Mouse (Mus musculus) right cerebral cortex, postnatal 14 days (tissue): ENCODE results near the gene Smim9.

ENCODE experiments used
- DNase-seq: peaks from one replicate; pipeline ENCODE4 v3.0.0; 2022

Gene Smim9

GRCm38 (mm10) chrX:75163670-75164069 is at the start of gene Smim9:
Smim9 (minus strand) TSS chrX:75163770.
- DNase-seq = no peak

- DNase-seq = peak; percentile 5
Measured at GRCm38 (mm10) chrX:75155576-75156243, 7.9 kb downstream of the Smim9 start.

DNA sequence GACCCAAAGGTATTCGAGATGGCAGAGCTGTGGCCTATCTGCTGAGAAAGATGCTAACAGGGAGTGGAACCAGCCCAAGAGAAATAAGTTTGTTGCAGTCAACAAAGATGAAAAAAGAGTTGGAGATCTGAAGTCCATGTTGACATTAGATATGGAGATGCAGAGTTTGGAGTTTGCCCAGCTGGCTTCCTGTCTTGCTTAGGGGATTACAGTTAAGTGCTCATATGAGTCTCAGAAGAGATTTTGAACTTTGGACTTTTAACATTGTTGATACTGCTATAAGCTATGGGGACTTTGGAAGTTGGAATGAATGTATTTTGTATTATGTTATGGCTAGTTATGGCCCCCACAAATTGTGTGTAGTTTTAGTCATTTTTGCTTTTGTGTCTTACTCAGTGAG is 11.3 kb downstream of the Smim9 start:
- DNase-seq = no peak

DNA sequence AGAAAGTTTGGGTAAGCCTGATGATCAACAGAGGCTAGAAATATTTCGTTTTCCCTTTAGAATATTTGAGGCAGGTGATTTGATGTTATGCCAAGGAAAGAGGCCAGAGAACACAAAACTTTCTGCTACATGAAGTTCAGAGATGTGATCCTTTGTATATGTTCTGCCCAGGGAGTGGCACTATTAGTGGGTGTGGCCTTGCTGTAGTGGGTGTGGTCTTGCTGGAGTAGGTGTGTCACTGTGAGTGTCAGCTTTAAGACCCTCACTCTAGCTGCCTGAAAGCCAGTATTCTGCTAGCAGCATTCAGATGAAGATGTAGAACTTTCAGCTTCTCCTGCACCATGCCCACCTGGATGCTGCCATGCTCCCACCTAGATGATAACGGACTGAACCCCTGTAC is 13.3 kb downstream of the Smim9 start:
- DNase-seq = no peak

GRCm38 (mm10) chrX:75148414-75148813 is 15.2 kb downstream of the Smim9 start:
- DNase-seq = no peak

DNA sequence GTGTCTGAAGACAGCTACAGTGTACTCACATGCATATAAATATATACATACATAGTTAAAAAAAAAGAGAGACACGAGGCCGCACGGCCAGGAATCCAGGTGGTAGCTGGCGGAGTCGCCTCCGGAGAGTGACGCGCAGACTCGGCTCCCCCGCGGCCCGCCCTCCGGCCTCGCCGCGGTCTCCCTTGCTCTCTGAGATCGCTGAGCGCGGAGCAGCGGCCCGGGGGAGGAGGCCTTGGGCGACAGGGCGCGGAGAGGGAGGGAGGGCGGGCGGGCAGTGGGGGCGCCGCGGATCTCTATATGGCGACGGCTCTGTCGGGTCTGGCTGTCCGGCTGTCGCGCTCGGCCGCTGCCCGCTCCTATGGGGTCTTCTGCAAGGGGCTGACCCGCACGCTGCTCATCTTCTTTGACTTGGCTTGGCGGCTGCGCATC is 20.4 kb downstream of the Smim9 start:
- DNase-seq = peak; percentile 8

DNA sequence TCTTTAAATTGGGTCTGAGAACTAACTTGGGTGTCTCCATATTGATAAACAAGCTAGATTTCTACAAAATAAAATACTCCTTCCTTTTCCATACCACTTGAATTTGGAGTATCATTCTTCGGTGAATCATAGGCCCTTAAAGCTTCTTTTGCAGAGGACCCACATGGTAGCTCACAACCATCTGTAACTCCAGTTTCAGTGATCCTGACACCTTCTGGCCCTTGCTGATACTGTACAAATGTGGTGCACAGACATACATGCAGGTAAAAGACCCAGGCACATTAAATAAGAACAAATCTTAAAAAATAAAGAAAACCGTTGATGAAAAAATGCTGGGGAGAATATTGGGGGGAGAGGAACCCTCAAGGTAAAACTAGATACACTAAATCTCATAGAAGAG is 25.4 kb downstream of the Smim9 start:
- no peak for DNase-seq

DNA sequence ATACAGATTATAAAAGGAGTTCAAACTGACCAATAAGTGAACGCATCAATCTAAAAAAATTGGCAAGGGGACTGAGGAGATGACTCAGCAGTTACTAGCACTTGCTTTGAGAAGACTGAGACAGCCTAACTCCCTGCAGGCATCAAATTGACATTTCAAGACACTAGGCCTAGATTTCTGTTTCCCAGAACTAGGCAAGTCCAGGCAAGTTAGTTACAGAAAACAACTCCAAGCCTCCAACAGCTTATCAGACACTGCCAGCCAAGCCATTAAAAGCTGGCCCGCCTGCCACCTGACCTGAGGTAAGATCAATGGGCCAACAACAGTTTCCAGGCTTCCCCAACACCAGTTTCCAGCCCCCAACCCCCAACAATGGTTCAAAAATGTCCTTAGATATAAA is 25.8 kb downstream of the Smim9 start:
- no peak for DNase-seq

GRCm38 (mm10) chrX:75136938-75137337 is 26.6 kb downstream of the Smim9 start:
- DNase-seq = no peak

GRCm38 (mm10) chrX:75130467-75131160 is 33.0 kb downstream of the Smim9 start, which contains the start of gene Mpp1:
Mpp1 (minus strand) TSS chrX:75131016.
- DNase-seq = peak; percentile 52

DNA sequence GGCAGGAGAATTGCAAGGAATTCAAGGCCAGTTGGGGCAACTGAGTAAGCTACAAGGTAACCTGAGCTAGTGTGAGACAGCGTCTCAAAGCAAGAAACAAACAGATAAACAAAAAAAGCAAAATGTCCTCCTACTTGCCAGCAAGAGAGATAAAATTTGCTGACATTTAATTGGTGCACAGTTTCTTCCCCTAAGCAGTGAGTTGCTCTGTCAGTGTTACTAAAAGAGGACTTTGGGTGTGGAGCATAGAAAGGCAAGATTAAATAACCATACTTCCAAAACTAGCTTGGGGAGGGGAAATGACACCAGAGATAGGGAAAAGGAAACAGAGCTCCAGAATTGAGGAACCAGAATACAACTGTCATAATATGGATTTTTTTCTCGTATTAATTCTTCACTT is 34.1 kb downstream of the Smim9 start:
- DNase-seq = no peak

DNA sequence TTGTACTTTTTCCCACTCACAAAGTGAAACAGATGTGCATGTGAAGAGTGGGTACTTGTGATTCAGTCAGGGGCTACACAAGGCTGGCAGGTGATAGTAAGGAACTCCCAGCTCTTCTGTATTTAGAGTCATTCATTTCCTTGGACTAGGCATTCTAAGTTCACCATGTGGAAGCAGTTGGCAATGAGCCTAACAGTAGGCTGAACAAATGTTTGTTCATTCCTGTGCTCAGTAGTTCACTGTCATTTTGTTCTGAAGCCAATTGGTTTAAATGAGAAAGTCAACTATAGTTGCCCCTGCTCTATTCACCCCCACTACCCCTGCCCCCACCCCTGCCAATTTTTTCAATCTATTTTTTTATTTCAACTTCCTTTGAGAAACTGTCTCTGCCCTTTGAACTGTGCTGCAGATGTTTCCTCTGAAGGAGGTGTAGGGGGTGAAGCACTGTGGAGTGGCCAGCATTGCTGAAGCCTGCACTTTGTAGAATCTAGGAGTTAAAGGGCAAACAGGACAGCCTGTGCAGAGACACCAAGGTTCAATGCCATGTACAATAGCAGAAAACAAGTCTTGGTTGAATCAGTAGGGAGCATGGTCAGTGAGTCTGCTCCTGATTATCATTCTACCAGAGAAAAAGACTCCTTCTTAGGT is 35.1 kb downstream of the Smim9 start:
- no peak for DNase-seq

GRCm38 (mm10) chrX:75126893-75127292 is 36.7 kb downstream of the Smim9 start:
- no peak for DNase-seq

- no peak for DNase-seq
Measured at GRCm38 (mm10) chrX:75125606-75126005, 38.0 kb downstream of the Smim9 start.

DNA sequence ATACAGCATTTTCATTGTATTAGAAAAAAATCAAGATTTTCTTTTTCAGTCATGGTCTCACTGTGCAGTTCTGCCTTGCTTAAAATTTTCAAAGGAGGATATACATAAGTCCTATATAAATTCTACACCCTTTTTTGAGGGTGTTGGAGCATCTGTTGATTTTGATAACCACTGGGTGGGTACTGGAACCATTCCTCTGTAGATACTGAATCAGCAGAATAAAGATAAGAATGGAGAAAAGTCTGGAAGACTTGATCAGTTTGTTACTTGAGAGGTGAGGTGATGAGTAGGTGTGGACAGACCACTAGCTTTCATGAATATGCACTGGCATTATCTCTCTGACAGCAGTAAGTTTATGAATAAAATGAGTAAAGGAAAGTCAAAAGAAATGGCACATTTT is 48.0 kb downstream of the Smim9 start:
- no peak for DNase-seq

- no peak for DNase-seq
Measured at GRCm38 (mm10) chrX:75102293-75102692, 61.3 kb downstream of the Smim9 start.

- DNase-seq = no peak
Measured at GRCm38 (mm10) chrX:75098799-75099198, 64.8 kb downstream of the Smim9 start.

GRCm38 (mm10) chrX:75096163-75096770 is 67.3 kb downstream of the Smim9 start:
- DNase-seq = no peak
